Mouse (Mus musculus): ENCODE measurements around the gene Tmcc3.

The Tmcc3 gene

GRCm38 (mm10) chr10:94311511-94312006 lies at the start of gene Tmcc3:
Tmcc3 (plus strand) TSS chr10:94311949.
- no peak for DNase-seq

- DNase-seq: no peak
Measured at GRCm38 (mm10) chr10:94262646-94263045, 49.1 kb upstream of the Tmcc3 start.

- DNase-seq: no peak
Measured at GRCm38 (mm10) chr10:94263211-94263610, 48.5 kb upstream of the Tmcc3 start.

GRCm38 (mm10) chr10:94265656-94266542 lies 45.9 kb upstream of the Tmcc3 start:
- DNase-seq: no peak

- no peak for DNase-seq
Measured at GRCm38 (mm10) chr10:94275321-94275720, 36.4 kb upstream of the Tmcc3 start.

- no peak for DNase-seq
Measured at GRCm38 (mm10) chr10:94276511-94276910, 35.2 kb upstream of the Tmcc3 start.

GRCm38 (mm10) chr10:94282179-94282578 lies 29.6 kb upstream of the Tmcc3 start:
- no peak for DNase-seq

- DNase-seq: no peak
Measured at GRCm38 (mm10) chr10:94282797-94283196, 29.0 kb upstream of the Tmcc3 start.

- no peak for DNase-seq
Measured at GRCm38 (mm10) chr10:94294437-94294836, 17.3 kb upstream of the Tmcc3 start.

GRCm38 (mm10) chr10:94294933-94295750 lies 16.6 kb upstream of the Tmcc3 start:
- DNase-seq: no peak

GRCm38 (mm10) chr10:94295923-94296605 lies 15.7 kb upstream of the Tmcc3 start:
- no peak for DNase-seq

GRCm38 (mm10) chr10:94298471-94298870 lies 13.3 kb upstream of the Tmcc3 start, which contains the start of gene Gm4792:
Gm4792 (minus strand) TSS chr10:94298703.
- no peak for DNase-seq

- no peak for DNase-seq
Measured at GRCm38 (mm10) chr10:94299301-94299700, 12.4 kb upstream of the Tmcc3 start.

- no peak for DNase-seq
Measured at GRCm38 (mm10) chr10:94304064-94304657, 7.6 kb upstream of the Tmcc3 start.

- peak; percentile 11 for DNase-seq
Measured at GRCm38 (mm10) chr10:94305526-94305925, 6.2 kb upstream of the Tmcc3 start.

GRCm38 (mm10) chr10:94310499-94311267 lies 1.1 kb upstream of the Tmcc3 start:
- no peak for DNase-seq

GRCm38 (mm10) chr10:94312007-94312715 lies 412 bp downstream of the Tmcc3 start:
- no peak for DNase-seq

- DNase-seq: no peak
Measured at GRCm38 (mm10) chr10:94313146-94313545, 1.4 kb downstream of the Tmcc3 start.

- DNase-seq: no peak
Measured at GRCm38 (mm10) chr10:94318574-94318973, 6.8 kb downstream of the Tmcc3 start.

- no peak for DNase-seq
Measured at GRCm38 (mm10) chr10:94329962-94330361, 18.2 kb downstream of the Tmcc3 start.

Data from thymus, postnatal 4 days (tissue).